Mouse (Mus musculus) MN1 (cell line): ENCODE measurements around the gene Ak4.
A peak's percentile ranks its signal among the peaks of the same experiment; 100 is the strongest.
"Not testable (repeated sequence)": the region's sequence is repeated elsewhere in the genome, so short reads cannot be mapped to it uniquely, and the experiment has no call there.

ENCODE experiments used
- DNase-seq: peaks from one replicate; pipeline ENCODE4 v3.0.0-alpha.2; 2016; ENCODE audit warnings: low spot score

Ak4 gene

DNA sequence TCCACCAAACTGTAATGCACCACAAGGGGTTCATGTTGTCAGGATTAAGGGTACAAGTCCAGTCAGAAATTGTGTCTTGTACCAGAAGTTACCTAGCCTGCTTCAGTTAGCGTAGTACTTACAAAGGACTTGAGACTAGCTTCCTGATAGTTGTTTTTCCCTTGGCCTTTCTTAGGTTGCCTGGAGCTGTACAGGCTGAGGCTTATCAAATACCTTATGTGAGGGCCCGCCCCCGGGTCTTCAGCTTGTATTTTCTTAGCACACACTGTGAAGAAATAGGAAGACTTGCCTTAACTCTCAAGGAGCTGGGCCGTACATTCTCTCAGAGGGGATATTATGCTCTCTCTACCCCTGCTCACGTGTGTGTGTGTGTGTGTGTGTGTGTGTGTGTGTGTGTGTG is 4.5 kb downstream of the Ak4 start:
- DNase-seq = no peak

DNA sequence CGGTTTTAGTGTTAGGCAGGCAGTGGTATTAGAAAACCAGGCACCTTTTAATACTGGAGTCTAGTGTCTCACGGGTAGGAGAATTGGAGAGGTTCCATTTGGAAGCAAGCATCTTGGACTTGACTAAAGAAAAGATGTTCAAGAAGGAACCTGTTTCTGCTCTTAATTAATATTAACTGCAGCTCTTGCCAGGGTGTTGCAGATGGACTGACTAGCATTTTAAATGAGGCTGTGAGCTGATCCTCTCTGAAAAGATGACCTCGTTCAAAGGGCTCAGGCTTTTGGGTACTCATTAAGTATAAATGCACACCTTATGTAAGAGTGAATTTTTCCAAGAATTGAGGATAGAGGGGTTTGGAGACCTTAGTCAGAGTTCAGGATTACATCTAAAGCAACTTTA is 5.4 kb downstream of the Ak4 start:
- DNase-seq = no peak

DNA sequence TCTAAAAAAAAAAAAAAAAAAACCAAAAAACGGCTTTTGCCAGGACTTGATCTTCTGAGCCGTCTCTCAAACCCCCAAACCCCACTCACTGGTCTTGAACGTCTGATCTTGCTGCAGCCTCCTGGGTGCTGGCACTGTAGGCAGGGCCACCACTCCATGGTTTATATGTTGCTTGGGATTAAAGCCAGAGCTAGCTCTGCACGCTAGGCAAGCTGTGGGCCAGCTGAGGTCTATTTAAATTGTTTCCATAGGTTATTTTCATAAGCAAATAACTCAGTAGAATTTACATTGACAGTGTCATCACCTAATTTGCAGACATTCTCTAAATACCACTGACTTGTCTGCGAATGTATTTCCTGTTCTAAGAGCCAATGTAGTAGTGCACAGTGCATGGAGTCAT is 6.0 kb downstream of the Ak4 start:
- DNase-seq = no peak

GRCm38 (mm10) chr4:101425666-101426065 is 6.6 kb downstream of the Ak4 start:
- DNase-seq = no peak

GRCm38 (mm10) chr4:101426566-101426965 is 7.5 kb downstream of the Ak4 start:
- DNase-seq = no peak

GRCm38 (mm10) chr4:101427886-101428680 is 9.0 kb downstream of the Ak4 start:
- no peak for DNase-seq

DNA sequence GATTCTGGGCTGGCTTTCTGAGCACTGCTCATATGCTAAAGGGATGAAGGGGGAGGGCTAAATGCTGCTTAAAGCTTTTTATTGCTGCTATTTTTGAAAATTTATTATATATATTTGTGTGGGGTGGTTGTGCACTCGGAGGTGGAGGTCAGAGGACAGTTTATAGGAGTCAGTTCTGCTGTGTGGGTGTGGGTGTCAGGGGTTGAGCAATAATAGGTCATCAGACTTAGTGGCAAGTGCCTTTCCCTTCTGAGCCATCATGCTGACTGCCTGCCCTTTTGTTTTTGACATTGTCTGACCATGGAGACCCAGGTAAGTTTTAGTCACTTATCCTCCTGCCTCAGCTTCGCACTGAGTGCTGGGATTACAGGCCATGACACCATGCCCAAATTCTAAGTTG is 10.0 kb downstream of the Ak4 start:
- DNase-seq = no peak

GRCm38 (mm10) chr4:101430000-101430399 is 10.9 kb downstream of the Ak4 start:
- DNase-seq = no peak

- DNase-seq = no peak
Observed at GRCm38 (mm10) chr4:101436761-101437512, 17.9 kb downstream of the Ak4 start.

DNA sequence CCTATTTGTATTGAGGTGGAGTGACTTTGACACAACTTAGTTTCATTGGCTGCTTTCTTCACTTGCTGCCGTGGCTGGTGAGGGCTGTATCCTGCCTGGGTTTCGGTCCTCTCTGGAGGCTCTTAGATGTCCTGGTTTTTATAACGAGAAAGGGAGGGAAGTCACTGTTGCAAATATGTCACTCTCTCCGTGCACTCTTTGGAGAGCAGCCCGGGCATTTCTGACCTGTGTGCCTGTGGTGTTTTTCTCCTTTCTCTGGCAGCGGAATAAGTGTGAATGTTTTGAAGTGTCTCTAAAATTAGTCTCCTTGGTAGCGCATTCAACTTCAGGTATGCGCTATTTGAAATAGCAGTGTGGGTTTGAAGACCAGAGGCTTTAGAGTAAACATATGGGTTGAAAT is 19.2 kb downstream of the Ak4 start:
- no peak for DNase-seq

DNA sequence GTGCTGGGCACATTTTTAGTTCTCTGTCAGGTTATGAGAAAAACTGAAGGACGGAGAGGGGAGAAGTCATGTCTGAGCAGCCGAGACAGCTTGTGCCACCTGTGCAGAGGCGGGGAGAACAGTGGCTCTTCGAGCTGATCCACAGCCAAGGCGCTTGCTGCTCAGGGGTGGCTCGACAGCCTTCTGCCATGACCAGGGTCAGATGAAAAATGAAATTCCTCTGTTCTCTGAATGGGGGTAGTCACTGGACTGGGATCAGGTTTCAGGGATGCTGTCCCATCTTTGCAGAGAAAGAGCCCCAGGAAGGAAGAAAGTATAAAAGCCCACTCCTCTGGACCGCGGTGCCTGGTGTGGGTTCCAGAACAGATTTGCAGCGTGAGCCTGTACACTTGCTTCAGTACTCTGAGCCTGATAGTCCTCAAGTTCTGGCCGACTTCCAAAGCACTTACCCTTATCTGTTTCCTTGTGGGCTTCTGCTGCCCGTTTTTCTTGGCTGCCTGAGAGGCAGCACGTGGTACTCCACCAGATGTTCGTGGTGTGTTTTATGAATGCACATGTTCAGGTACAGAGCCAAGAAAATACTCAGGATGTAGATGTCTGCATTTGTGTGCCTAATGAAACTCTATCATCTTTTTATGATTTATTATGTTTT is 20.8 kb downstream of the Ak4 start:
- DNase-seq = peak; percentile 83

DNA sequence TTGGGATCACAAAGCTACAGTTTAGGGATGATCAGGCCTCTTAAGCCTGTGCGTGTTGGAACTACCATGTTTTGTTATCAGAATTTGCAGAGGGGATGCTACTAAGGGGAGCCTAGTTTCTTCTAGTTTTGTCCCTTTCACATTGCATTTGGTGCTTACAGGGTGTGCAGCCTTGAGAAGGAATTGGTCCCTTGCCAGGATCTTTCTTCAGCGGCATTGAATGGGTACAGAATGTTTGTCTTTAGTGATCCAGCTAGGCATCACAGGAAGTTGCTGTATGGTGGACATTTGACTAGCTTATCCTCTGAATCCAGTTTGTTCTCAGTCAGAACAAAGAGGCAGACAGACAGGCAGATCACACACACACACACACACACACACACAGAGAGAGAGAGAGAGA is 23.7 kb downstream of the Ak4 start:
- no peak for DNase-seq

DNA sequence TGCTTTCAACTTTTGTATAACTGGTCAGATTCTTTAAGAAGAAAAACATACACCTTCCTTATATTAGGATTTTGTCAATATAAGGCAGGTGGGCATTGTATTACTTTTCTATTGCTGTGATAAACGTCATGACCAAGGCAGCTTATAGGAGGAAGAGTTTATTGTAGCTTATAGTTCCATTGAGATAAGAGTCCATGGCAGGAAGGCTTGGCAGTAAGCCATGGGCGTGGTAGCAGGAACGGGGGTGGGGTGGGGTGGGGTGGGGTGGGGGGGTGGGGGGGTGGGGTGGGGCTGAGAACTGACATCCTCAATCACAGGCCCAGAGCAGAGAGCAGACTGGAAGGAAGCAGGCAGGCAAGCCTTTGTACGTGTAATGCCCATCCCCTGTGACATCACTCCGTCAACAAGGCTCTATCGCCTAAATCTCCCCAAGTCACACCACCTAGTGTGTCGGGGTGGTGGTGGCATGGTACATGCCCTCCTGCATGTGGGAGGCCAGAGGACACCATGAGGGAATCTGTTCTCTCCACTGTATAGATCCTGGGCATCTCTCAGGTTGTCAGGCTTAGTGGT is 24.4 kb downstream of the Ak4 start:
- DNase-seq = no peak

DNA sequence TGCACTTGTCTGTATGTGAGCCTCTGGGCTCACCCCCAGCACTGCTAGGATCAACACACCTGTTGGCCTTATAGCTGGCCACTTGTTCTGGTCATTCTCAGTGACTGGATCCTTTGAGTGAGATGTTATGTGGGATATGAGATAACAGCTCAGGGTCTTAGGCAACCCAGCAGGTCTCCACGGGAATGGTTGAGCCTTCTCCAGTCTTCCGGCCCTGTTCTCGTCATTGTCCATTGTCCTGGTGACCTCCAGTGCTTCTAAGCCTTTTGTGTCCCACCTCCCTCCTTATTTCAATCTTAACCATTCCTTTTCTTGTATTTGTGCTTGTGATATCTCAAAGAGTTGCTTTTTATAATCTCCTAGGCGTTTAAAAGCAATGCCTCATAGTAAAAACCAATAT is 26.6 kb downstream of the Ak4 start:
- DNase-seq = no peak

GRCm38 (mm10) chr4:101446606-101447005 is 27.5 kb downstream of the Ak4 start:
- DNase-seq = not testable (repeated sequence)

DNA sequence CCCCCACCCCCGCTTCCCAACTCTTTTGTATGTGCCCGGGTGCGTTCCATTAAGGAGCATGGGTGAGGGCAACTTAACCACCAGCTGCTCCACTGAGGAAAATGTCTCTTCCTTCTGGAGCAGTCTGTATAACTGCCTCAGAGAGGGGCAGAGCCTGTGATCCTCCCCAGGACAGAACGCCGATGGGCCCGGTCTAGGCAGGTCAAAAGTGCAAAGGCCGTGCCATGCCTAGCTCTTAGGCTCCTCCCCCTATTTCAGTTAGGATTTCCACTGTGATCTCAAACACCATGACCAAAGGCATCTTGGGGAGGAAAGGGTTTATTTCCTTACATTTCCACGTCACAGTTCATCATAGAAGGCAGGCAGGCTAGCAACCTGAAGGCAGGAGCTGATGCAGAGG is 29.6 kb downstream of the Ak4 start:
- no peak for DNase-seq

DNA sequence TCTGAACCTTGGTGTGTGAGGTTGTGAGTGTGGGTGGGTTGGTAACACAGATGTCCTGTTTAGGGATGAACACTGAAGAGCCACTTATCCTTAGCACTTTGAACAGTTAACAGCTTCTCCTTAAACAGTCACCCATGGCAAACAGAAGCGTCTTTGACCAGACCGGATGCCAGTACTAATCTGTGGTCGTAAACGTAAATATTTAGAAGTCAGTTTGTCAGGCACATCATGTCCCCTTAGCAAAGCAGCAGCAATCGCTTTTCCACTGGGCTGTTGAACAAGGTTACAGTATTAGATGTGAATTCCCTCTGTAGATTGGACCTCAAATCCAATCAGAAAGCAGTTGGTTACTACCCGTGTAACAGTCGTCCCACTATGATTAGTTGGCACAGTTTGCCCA is 30.3 kb downstream of the Ak4 start:
- no peak for DNase-seq

GRCm38 (mm10) chr4:101450150-101450780 is 31.2 kb downstream of the Ak4 start:
- peak; percentile 81 for DNase-seq

DNA sequence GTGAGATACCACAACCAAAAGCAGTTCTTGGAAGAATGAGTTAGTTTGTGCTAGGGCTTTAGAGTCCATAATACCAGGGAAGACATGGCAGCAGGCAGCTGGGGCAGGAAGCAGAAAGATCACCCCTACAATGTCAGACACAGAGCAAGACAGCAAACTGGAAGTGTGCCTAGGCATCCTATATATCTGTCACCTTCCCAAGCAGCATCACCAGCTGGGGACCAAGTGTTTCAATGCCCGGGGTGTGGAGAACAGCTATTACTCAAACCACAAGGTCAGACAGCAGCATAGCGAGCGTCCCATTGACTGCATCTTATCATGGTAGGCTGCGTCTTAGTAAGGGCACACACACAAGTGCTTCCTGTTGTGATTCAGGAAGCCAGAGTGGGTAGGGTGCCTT is 32.0 kb downstream of the Ak4 start:
- no peak for DNase-seq

DNA sequence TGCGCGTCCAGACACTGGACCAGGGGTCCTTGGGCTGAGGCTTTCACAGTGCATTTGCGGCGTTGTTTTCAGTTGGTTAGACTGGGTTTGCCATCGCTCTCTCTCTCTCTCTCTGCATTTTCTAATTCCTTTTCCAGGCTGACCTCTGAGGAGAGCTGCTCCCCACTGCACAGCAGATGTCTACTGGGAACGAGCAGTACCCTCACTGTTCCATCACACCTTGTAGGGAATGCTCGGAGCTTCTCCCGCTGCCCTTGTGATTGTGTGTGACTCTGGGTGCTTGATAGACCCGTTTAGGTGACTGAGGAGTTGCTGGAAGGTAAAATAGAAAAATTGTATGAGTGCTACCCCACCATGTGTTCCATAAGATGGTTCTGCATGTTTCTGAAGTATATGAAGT is 33.8 kb downstream of the Ak4 start:
- DNase-seq = no peak

DNA sequence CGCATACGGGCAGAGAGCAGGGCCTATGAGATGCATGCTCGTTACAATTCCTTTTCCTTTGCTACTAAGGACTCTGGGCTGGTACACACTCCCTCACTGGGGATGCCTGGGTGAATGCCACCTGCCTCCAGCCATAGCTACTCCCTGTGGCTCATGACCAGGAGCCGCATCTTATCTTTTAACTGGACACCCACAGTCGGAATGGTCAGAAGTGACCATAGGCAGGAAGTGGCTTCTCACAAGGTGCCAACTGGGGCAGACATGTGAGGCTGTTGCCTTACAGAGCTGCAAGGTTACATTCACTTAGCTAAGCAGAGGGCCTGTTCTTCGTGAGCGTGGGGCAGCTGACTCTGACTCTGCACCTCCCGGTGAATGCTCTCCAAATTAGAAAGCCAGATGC is 38.1 kb downstream of the Ak4 start:
- DNase-seq = no peak

- DNase-seq = peak; percentile 52
Observed at GRCm38 (mm10) chr4:101458341-101458740, 39.3 kb downstream of the Ak4 start.
